Mouse (Mus musculus): Measurements from ENCODE around the gene Lxn.

The Lxn gene

DNA sequence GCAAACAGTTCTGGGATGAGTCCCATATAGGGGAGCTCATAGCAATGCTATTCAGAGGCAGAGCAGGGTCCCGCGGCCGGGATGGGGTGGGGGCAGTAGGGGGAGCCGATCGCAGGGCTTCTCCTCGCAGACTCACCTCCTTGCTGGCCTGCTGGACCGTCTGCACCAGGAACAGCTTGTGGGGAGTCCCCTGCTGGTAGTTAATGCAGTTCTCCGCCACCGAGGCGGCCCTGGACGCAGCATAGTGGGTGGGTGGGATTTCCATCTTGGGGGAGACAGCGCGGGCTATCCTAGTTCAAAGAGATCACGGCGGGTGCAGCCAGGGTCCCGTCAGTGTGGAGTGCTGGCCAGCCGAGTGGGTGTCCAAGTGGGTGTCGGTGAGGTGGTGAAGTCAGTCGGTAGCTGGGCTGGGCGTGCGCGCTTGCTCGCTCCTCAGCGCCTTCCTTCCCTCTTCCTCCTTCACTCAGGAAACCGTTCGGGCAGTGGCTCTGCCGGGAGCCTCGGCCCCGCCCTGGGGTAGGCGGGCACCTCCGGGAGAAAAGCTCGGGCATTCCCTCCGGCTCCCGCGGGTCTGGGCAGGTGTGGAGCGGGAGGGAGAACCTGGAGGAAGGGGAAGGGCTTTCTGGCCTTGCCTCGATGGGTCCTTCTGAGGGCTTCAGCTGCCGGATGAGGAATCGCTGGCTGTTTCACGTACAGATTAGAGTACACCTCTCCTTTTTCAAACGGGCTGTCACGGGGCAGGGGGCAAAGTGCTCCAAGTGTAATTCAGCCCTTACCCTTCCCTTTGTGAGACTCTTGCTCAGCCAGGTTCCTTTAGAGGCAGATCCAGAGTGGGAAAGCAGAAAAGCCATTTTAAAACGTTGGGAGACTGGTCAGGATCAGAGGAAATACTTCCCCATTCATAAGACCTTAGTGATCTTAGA is at the start of gene Lxn:
Gene Lxn (minus strand): TSS at position 477 of the 923 bp plus-strand sequence.
- in situ Hi-C loops (cut with MboI; ENCODE audit: low sequenced_read_pairs), result no loop called here

DNA sequence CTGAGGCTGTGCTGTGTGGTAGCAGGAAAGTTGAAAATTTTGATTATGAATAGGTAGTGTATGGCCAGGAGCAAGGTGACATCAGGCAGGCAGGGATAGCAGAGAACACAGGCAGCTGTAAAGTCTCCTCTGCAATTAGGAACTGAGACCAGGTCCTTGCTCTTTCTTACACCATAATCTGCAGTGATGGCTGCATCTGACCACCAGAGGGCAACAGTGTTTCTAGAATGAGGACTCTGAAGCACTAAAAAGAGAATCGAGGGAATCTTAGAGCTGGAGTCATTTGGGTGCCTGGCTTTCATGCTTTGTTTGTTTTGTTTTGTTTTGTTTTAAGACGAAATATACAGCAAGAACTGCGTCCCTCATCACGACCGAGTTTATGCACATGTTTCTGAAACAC is 49.1 kb upstream of the Lxn start:
- in situ Hi-C loops (cut with MboI; ENCODE audit: low sequenced_read_pairs), result loop anchor here (5.0 kb wide), 1 partner anchor 49 kb away; no protein-coding TSS in a partner anchor

DNA sequence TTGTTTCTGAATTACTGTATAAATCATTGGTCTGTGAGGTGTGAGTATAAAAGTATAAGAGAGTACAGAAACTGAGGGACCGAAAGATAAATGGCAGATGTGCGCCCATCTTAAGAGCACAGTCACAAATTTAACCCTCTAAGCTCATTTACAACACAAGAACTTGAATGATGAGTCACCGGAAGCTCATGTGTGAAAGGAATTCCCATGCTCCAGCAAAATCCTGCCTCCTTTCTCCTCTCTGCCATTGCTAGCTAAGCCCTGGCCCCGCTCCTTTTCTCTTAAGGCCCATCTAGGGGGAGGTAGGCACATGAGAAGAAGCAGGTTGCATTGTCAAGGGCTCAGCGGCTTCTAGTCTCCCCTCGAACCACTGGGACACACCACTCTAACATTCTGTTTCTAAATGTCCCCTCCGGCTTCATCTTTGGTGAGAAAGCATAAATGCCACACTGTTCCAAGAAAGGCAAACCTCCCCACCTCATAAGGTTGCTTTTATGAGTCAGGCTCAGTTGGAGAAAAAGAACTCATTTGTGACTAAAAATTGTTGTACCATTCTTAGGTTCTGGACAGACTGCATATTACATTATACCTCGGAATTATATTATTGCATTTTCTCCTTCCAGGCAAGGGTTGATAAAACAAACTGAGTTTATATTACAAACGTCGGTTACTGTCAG is 44.6 kb upstream of the Lxn start:
- in situ Hi-C loops (cut with MboI; ENCODE audit: low sequenced_read_pairs), result no loop called here

DNA sequence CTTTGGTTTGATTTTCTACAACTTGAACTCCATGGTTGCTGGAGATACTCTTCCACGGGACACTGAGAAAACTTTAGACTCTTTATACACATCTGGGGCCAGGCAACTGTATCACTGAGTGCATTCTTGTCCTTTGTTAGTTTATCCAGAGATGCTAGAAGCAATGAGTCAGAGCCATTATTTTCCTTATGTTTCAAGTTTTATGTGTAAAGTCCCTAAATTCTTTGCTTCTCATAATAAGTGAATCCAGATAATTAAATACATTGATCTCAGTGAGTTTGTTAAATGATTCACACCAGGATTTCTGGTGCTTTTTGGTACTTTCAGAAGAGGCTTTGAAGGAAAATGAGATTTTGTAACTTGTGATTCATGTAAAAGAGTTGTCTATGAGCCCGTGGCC is 41.6 kb upstream of the Lxn start:
- in situ Hi-C loops (cut with MboI; ENCODE audit: low sequenced_read_pairs), result no loop called here

DNA sequence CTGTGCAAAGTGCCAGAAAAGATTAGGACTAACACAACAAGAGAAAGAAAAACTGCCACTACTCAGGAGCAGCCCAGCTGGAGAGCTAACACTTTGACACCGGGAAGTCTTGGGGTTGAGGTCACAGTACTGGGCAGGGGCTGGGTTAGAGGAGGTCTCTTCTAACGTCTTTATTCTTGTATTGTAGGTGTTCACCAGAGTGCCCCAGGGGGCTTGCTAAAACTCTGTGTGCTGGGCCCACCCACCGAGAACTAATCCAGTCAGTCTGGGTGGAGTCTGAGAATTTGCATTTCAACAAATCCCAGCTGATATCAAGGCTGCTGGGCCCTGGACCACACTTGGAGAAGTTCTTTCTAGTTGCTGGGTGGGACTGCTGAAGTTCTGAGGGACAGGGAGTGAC is 40.2 kb upstream of the Lxn start:
- in situ Hi-C loops (cut with MboI; ENCODE audit: low sequenced_read_pairs), result no loop called here

- in situ Hi-C loops (cut with MboI; ENCODE audit: low sequenced_read_pairs), result no loop called here
Observed at GRCm38 (mm10) chr3:67499406-67499791, 35.7 kb upstream of the Lxn start.

DNA sequence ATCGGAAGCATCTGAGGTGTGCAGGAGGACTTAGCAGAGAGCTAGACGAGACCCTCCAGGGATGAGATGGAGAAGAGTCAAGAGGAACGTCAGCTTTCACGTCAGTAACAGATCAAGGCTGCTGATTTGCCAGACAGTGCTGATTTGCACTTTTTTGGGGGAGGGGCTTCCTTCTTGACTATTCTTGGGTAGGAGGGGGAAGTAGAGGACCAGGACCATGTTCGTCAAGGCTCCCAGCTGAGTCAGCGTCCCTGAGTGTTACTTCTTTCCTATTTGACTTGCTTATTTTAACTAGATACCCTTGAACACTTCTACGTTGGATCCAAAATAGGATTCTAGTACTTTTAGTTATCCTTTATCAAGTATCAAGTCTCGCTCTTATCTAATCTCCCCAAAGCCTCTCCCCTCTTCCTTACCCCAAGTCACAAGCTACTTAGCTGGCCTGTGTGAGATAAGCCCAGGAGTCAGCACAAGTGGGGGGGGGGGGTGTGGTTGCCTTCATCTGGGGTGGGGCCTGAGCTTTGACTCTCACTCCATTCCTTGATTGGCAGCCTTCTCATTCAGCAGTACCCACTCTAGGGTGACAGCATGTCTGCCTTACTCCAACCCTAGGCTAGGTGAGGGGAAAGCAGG is 35.2 kb upstream of the Lxn start:
- in situ Hi-C loops (cut with MboI; ENCODE audit: low sequenced_read_pairs), result no loop called here

- in situ Hi-C loops (cut with MboI; ENCODE audit: low sequenced_read_pairs), result no loop called here
Observed at GRCm38 (mm10) chr3:67497998-67498397, 34.3 kb upstream of the Lxn start.

DNA sequence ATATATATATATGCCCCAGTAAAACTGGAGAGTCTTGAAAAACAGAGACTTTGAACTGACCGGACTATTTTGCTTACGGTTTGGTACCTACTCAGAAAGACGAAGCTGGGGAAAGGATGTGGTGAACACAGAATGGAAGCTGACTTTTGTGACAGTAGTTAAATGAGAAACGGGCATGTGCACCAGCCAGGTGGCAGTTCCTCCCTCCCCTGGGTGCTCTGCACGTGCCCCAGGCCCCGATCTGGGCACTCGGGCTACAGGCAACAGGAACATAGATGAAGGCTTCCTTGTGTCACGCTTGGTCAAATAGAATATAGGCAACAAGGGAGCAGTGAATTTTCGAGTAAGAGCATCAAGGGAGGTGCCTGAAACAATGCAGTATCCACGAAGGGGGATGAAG is 32.6 kb upstream of the Lxn start:
- in situ Hi-C loops (cut with MboI; ENCODE audit: low sequenced_read_pairs), result no loop called here

DNA sequence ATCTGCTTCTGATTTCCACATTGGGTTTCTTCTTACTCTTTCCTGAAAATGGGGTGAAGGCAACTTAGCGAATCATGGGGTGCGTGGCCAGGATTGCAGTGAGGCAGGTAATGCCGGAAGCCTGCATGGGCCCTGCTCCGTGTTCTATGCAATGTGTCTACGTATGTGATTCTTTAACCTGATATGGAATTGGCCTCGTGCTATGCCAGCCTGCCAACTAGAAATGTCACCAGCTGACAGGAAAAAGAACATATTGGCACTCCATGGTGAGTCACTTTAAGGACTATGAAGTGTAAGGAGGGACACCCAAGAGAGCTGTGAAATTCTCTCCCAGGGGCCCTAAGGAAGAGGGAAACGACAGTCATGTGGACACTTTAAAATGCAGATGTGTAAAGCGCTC is 29.4 kb upstream of the Lxn start:
- in situ Hi-C loops (cut with MboI; ENCODE audit: low sequenced_read_pairs), result no loop called here

DNA sequence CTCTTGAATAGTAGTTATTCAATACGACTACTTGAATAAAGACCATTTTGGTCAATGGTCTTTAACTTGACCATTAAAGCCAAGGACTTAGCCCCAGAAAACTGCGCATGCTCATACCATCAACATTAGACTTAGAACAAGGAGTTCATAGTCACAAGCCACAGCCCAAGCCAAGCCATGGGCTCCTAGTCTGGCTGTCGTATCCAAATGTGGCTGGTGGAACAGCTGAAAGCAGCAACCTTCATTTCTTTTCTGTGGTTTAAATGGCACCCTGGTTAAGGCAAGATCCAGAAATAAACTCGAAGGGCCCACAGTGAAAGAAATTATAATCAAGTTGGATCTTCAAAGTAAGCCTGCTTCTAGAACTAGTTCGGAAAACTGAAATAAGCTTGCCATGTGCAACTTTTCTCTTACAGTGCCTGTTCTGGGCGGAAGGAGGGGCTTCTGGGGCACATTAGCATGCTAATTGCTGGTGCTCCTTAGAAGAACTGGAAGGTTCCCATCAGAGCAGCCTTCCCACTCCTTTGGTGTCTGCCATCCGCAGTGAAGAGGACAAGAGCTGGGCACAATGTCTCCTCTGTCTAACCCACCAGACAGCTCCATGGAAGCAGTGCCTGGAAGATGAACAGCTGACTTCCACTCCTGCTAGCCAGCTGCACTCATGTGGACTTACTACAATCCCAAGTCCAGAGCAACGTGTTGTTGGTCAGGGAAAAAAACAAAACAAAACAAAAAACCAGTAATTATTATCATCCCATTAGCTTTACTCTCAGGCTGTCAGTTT is 28.6 kb upstream of the Lxn start:
- in situ Hi-C loops (cut with MboI; ENCODE audit: low sequenced_read_pairs), result no loop called here

GRCm38 (mm10) chr3:67490156-67490555 is 26.4 kb upstream of the Lxn start:
- in situ Hi-C loops (cut with MboI; ENCODE audit: low sequenced_read_pairs), result no loop called here

DNA sequence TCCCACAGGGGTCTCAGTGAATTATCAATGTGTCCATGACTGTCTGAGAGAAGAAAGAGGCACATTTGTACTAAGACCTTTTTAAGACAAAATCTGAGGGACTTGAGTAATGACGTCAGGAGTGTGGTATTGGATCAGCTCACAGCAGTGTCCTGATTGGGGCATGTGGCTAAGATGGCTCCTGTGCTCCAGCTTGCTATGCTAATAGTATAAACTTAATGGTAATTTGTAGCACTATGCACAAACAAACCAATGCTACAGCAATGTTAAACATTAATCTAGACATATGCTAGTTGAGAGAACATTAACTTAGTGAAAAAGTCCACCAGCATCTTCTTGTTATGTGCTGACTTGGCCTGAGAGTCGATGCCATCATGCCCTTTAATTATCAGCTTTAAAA is 21.5 kb upstream of the Lxn start:
- in situ Hi-C loops (cut with MboI; ENCODE audit: low sequenced_read_pairs), result no loop called here

DNA sequence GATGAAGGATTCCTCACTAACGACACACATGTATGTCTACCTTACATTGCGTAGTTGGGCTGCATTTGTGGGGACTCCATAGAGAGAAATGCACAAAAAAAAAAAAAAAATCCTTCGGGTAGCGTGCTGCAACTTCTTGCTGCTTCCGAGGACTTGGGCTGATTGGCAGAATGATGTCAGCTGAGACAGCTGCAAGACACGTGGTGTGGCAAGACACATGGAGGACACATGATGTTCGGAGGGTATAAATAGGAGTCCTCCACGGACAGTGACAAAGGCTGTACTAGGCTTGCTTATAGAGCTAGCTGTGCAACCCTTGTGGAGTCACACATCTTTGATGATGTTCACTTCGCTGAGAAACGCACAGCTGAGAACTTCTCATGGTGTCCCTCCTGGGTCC is 18.7 kb upstream of the Lxn start:
- in situ Hi-C loops (cut with MboI; ENCODE audit: low sequenced_read_pairs), result no loop called here

DNA sequence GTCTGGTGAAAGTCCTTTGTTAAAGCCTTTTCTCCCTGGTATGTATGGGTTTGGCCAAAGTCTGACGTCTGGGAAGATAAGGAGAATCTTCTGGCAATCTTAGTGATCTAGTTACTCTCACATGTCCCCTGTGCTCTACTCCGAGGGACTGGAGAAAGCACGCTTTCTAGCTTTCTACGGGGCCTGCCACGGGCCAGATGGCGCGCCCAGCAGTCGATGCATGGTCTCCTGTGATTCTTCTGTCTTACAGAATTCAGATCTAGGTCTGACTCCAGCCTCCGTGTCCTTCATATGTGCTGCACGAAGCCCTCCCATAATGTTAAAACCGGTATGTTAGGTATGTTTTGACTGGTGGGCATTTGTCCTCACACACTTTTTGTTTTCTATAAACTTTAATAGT is 16.1 kb upstream of the Lxn start:
- in situ Hi-C loops (cut with MboI; ENCODE audit: low sequenced_read_pairs), result no loop called here

- in situ Hi-C loops (cut with MboI; ENCODE audit: low sequenced_read_pairs), result no loop called here
Observed at GRCm38 (mm10) chr3:67473438-67473837, 9.7 kb upstream of the Lxn start.

GRCm38 (mm10) chr3:67471408-67472127 is 7.8 kb upstream of the Lxn start:
- in situ Hi-C loops (cut with MboI; ENCODE audit: low sequenced_read_pairs), result no loop called here

GRCm38 (mm10) chr3:67467281-67467680 is 3.6 kb upstream of the Lxn start:
- in situ Hi-C loops (cut with MboI; ENCODE audit: low sequenced_read_pairs), result no loop called here

DNA sequence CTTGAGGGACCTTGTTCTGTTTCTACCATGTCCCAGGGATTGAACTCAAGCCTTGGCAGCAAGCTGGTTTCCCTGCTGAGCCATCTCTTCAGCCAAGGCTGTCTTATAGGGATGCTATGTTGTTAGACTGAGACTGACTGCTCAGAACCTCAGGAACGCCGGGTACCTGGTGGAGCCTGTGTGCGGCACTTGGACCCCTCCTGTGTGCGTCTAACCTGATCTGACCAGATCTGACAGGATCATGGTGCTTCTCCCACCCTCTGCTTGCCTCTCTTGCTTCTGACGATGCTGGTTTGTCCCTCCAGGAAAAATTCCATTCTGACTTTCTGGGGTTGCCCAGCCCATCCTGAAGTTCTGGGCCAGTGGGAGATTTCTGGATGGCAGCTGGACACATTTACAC is 2.9 kb upstream of the Lxn start:
- in situ Hi-C loops (cut with MboI; ENCODE audit: low sequenced_read_pairs), result no loop called here

DNA sequence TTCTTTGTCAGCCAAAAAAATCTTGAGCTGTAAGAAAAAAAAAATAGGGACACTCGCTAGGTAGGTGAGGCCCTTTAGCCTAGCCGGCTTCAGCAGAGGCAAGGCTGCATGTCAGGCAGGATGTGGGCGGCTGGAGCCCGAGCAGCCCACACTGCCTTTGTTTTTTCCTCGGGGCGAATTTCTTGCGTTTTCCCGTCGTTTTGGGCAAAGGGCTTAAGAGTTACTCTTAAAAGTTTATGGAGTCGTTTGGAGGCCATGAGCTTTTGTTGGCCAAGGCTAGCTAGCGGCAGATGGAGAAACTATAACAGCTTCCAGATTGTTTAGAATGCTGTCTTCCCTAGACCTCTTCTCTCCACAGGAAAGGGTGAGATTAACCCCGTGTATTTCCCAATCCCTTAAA is 725 bp downstream of the Lxn start:
- in situ Hi-C loops (cut with MboI; ENCODE audit: low sequenced_read_pairs), result no loop called here

Data from CH12F3 (cell line).